Mouse (Mus musculus) cerebellum, adult 2 months (tissue): ENCODE measurements around the gene Gm10447. TPM values are rescaled to one million over a fixed set of nuclear protein-coding genes. Genes with fewer than 3 reads are reported as not detected.

Experiments
- DNase-seq, 2 experiments: peaks; one replicate each; pipeline ENCODE4 v3.0.0; 2021
- H3K27ac ChIP-seq: fragments of 200-500 bp; 2 replicates; pipeline ENCODE4 v1.5.1; 2012; ENCODE audit warnings: low read length, control low read depth, inconsistent platforms; ENCODE audit not compliant: insufficient read depth
- H3K27me3 ChIP-seq: fragments of 200-500 bp; 2 replicates; pipeline ENCODE4 v1.6.1; 2012; ENCODE audit warnings: inconsistent platforms, mild to moderate bottlenecking, low read length, moderate library complexity; ENCODE audit not compliant: control insufficient read depth, insufficient read depth
- H3K4me1 ChIP-seq: fragments of 200-500 bp; 2 replicates; pipeline ENCODE4 v1.6.1; 2011; ENCODE audit warnings: low read length; ENCODE audit not compliant: control insufficient read depth, insufficient read depth
- H3K4me3 ChIP-seq: fragments of 200-500 bp; replicated peaks from 2 replicates; pipeline ENCODE3; 2011; ENCODE audit warnings: mild to moderate bottlenecking, low read depth, low read length, control low read depth; ENCODE audit not compliant: insufficient read depth
- CTCF ChIP-seq: fragments of 200-500 bp; IDR thresholded peaks from 2 replicates; pipeline ENCODE4 v1.5.1; 2011; ENCODE audit warnings: low read depth, mild to moderate bottlenecking, control low read depth, low read length, moderate library complexity, borderline replicate concordance; ENCODE audit not compliant: insufficient read depth
- POLR2A ChIP-seq: fragments of 200-500 bp; IDR thresholded peaks from 2 replicates; pipeline ENCODE4 v1.6.1; 2011; ENCODE audit warnings: low read length, control low read depth, borderline replicate concordance; ENCODE audit not compliant: insufficient read depth
- WGBS: fragments of 180-500 bp; shearing (Covaris S2); methylation state at CpG from one replicate; pipeline ENCODE4 v1.1.7; 2018; 5-methylcytosine and 5-hydroxymethylcytosine counted together
- polyA plus RNA-seq: library from polyadenylated mRNA; depleted of rRNA; stranded (reverse); fragments of >200 nt; gene quantifications from 2 replicates; pipeline ENCODE4 v1.2.3, GENCODE M21; 2012; rRNA removed

The Gm10447 gene
- polyA plus RNA-seq, 1 experiment: not detected

DNA sequence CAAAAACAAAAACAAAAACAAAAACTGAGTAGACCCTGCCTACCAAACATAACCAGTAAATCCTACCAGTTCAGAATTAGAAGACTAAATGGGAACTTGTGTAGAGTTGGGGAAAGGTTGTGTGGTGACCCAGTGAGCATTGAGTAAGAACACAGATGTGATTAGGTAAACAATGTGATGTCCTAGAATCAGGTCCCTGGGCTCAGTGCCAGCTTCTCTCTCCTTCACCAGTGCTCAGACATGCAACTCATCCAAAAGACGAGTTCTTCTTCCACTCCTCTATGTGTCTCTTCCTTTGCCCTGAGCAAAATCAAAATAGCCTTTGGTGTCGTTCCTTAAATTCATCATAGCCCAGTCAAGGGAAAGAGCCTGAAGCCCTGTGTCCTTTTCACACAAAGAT, 32.1 kb downstream of the Gm10447 start:
- Histone ChIP-seq H3K4me3 (no peak overlapping the region), H3K27ac (no peak overlapping the region), H3K27me3 (no peaks in the 10 kb centered on the region), H3K4me1 (peaks cover 7% of the 10 kb centered on the region; the same call in 1 of the 2 replicates)
- TF ChIP-seq CTCF (no peak), POLR2A (no peak)
- no peak for DNase-seq
- WGBS: 77% methylated on average over 2 of the region's 2 CpGs

DNA sequence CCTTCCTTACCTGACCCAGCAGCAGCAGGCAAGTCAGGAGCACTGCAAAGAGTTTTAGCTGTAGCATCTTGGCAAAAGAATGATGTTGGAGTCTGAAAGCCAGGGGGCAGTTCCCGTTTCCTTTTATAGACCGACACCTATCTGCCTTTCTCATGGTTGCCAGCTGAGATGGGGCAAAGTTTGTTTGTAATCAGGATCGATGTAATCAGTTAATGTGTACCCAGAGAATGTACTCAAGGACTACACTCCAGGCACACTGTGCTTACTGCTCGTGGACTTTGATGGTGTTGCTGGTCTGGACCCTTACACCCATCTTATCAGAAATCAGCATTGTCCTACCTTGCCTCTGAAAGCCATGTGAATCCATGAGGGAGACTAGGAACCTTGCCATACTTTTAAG, 33.9 kb downstream of the Gm10447 start, which contains the start of gene Leap2:
Leap2 (minus strand) TSS at position 135 of the 400 bp plus-strand sequence.
- H3K27ac ChIP-seq: no peak within 1 kb of the TSS
- no peak within 1 kb of the TSS for H3K4me3 ChIP-seq
- peaks cover 3% of the 10 kb centered on the region; the same call in 1 of the 2 replicates for H3K4me1 ChIP-seq
- H3K27me3 ChIP-seq: no peaks in the 10 kb centered on the region
- 86% methylated on average over 4 of the region's 4 CpGs for WGBS
- DNase-seq: no peak
- no peak for TF ChIP-seq POLR2A
- TF ChIP-seq CTCF: no peak

DNA sequence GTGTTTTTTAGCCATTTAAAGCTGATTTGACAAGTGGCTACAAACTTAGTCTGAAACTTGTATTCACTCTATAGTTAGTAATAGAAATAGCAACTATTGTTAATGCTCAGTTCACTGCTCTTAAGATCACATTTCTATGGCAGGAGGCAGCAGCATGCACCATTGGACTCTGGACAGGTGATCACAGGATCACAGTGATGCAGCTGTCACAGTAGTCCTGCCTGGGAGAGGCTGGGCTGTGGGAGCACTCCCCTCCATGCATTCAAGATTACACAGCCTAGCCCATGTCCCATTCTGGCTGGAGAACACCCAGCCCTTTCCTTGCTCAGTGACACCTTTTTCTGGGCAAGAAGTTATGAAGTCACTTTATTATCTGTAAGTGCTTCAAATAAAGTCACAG, 38.9 kb downstream of the Gm10447 start:
- DNase-seq: no peak
- TF ChIP-seq CTCF: no peak
- TF ChIP-seq POLR2A: no peak
- Histone ChIP-seq H3K27me3 (no peaks in the 10 kb centered on the region), H3K4me3 (no peak overlapping the region), H3K4me1 (no peaks in the 10 kb centered on the region), H3K27ac (no peak overlapping the region)

DNA sequence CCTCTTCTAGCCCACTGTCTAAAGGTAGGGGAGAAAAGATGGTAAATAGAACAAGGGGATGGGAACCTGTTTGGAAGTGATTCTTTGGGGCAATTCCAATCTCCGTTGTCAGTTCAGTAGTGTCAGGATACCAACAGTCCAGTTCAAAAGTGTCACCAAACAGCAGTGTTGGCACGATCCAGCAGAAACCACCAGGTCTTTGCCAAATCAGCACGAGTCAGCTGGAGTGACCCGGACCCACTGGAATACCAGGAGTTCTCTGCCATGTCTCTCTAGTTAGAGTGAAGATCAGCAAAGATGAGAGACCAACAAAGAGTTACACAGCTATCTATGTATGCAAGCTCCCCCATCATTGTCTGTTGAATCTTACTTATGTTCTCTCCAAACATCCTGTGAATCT, 43.0 kb downstream of the Gm10447 start:
- Histone ChIP-seq H3K4me3 (no peak overlapping the region), H3K27me3 (no peaks in the 10 kb centered on the region), H3K27ac (no peak overlapping the region), H3K4me1 (no peaks in the 10 kb centered on the region)
- TF ChIP-seq POLR2A (no peak), CTCF (no peak)
- no peak for DNase-seq
- 43% methylated on average over 4 of the region's 4 CpGs for WGBS

DNA sequence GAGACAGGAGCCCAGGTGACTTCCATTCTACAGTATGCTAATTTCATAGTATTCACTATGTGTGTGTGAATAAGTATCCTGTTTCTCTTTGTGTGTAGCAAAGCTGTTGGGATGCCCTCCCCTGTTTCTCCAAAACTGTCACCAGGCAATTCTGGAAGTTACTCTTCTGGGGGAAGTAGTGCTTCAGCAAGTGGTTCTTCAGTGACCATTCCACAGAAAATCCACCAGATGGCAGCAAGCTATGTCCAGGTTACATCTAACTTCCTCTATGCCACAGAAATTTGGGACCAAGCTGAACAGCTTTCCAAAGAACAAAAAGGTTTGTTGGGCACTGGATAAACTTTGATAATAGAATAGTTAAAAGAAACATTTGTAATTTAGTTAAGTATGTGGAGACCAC, 45.2 kb downstream of the Gm10447 start:
- H3K4me1 ChIP-seq: no peaks in the 10 kb centered on the region
- TF ChIP-seq CTCF (peak; percentile 25; the same call in 1 of the 2 replicates), POLR2A (no peak)
- no peak overlapping the region for H3K27ac ChIP-seq
- DNase-seq: no peak
- no peaks in the 10 kb centered on the region for H3K27me3 ChIP-seq
- no peak overlapping the region for H3K4me3 ChIP-seq

Other genes with a start within 250 kb of the Gm10447 start
- gene Hspa4, start 156.7 kb downstream of the Gm10447 start, polyA plus RNA-seq: 86.9 and 87.9 TPM in 2 replicates
- 10.8 and 11.8 TPM in 2 replicates for gene Zcchc10, start 132.4 kb downstream of the Gm10447 start, polyA plus RNA-seq
- 48.2 and 50.8 TPM in 2 replicates for gene Aff4, start 106.3 kb downstream of the Gm10447 start, polyA plus RNA-seq
- gene Leap2, start 33.9 kb downstream of the Gm10447 start, polyA plus RNA-seq: not detected in 2 replicates
- 447 and 454 TPM in 2 replicates for gene Uqcrq, start 26.3 kb downstream of the Gm10447 start, polyA plus RNA-seq
- 2.2 and 2.5 TPM in 2 replicates for gene Gdf9, start 26.1 kb downstream of the Gm10447 start, polyA plus RNA-seq
- 7.7 and 8.8 TPM in 2 replicates for gene Shroom1, start 95 bp upstream of the Gm10447 start, polyA plus RNA-seq
- not detected in 2 replicates for gene Gm9837, start 13.4 kb upstream of the Gm10447 start, polyA plus RNA-seq
- gene Gm9945, start 23.1 kb upstream of the Gm10447 start, polyA plus RNA-seq: 0.65 and 1.6 TPM in 2 replicates
- gene Sowaha, start 23.2 kb upstream of the Gm10447 start, polyA plus RNA-seq: 23.1 and 27.1 TPM in 2 replicates
- gene Sept8, start 62.1 kb upstream of the Gm10447 start, polyA plus RNA-seq: 318 and 354 TPM in 2 replicates
- gene Kif3a, start 110.3 kb upstream of the Gm10447 start, polyA plus RNA-seq: 91.1 and 93.2 TPM in 2 replicates
- gene Il4, start 161.6 kb upstream of the Gm10447 start, polyA plus RNA-seq: not detected in 2 replicates
- gene Il13, start 177.6 kb upstream of the Gm10447 start, polyA plus RNA-seq: not detected in 2 replicates